Mouse (Mus musculus) G1E (cell line): ENCODE results near the gene Fxyd3. TPM values are rescaled to one million over a fixed set of nuclear protein-coding genes. Genes with fewer than 3 reads are reported as not detected.

Experiments
- ATAC-seq: 2 replicates; pipeline ENCODE4 v1.8.0; 2016; ENCODE audit warnings: mild to moderate bottlenecking; ENCODE audit not compliant: insufficient number of reproducible peaks, poor library complexity, low FRiP score, severe bottlenecking; ENCODE audit errors: extremely low read depth
- DNase-seq: peaks from one replicate; pipeline ENCODE4 v3.0.0; 2012; ENCODE audit warnings: low spot score
- H3K27me3 ChIP-seq: 2 replicates; pipeline ENCODE4 v1.6.1; 2012; ENCODE audit warnings: mild to moderate bottlenecking, low read length, inconsistent platforms; ENCODE audit not compliant: insufficient read depth
- H3K36me3 ChIP-seq: replicated peaks from 2 replicates; pipeline ENCODE3; 2012; ENCODE audit warnings: mild to moderate bottlenecking, inconsistent platforms
- H3K4me1 ChIP-seq: 2 replicates; pipeline ENCODE4 v1.6.1; 2012; ENCODE audit warnings: low read depth, low read length, inconsistent platforms, mixed read lengths; ENCODE audit not compliant: insufficient read depth
- H3K4me3 ChIP-seq: 2 replicates; pipeline ENCODE4 v1.5.1; 2012; ENCODE audit warnings: low read depth, mild to moderate bottlenecking, inconsistent platforms, low read length, moderate library complexity, mixed read lengths
- H3K9me3 ChIP-seq: replicated peaks from 2 replicates; pipeline ENCODE4 v1.6.1; 2012; ENCODE audit warnings: inconsistent platforms
- CTCF ChIP-seq: IDR thresholded peaks from 2 replicates; pipeline ENCODE4 v1.5.1; 2012; ENCODE audit warnings: low read depth, low read length, inconsistent platforms, mixed read lengths
- GATA1 ChIP-seq: IDR thresholded peaks from 2 replicates; pipeline ENCODE4 v1.6.1; 2012; ENCODE audit warnings: borderline replicate concordance, low read length, inconsistent platforms, mixed read lengths
- GATA2 ChIP-seq: IDR thresholded peaks from 2 replicates; pipeline ENCODE4 v1.6.1; 2012; ENCODE audit warnings: low read depth, low read length, inconsistent platforms, borderline replicate concordance
- POLR2AphosphoS5 ChIP-seq: IDR thresholded peaks from 2 replicates; pipeline ENCODE4 v1.6.1; 2012; ENCODE audit warnings: low read depth, low read length, inconsistent platforms; ENCODE audit not compliant: insufficient replicate concordance
- TAL1 ChIP-seq: conservative IDR thresholded peaks from 2 replicates; pipeline ENCODE4 v1.6.1; 2012; ENCODE audit warnings: low read depth, low read length, inconsistent platforms, mixed read lengths
- polyA plus RNA-seq: library from polyadenylated mRNA; stranded (reverse); fragments of >175 nt; gene quantifications from 2 replicates; pipeline ENCODE4 v1.2.3, GENCODE M21; 2012
- total RNA-seq, 2 experiments: library from RNA; stranded (forward) in 1 of 2; stranded (reverse) in 1 of 2; fragments of 200-1000 nt in 1 of 2; fragments of >200 nt in 1 of 2; fragmentation: Nextera tagmentation in 1 of 2; gene quantifications; 2 replicates each; pipeline ENCODE4 v1.2.3; 2014 to 2017

Fxyd3 gene
- total and polyA plus RNA-seq, 3 experiments = 0.16 TPM; not detected in 2

DNA sequence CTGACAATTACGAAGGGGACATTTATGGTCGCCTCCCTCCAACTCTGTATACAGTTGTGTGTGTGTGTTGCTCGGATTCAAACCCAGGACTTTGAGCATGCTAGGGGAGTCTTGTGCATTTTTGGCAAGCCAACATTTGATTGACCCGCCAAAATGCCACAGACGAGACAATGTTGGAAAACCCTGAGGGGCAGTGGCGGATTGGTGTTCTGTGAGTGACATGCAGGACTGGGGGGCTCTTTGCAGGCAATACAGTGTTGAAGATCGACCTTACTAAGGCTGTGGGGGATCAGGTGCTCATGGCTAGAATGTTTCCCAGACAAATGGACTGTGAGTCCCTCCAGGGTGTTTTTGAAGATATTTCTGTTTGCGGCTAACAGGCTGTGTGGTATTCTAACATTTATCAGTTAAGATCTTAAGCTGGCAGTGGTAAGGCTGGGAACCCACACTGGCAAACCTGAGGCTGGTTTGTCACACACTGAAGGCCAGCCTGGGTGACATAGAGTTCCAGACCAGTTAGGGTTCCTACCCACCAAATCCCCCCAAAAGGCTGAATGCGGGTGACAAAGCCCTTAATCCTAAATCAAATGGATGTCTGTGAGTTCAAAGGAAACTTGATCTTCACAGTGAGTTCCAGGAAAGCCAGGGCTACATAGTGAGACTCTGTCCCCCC lies 20.5 kb upstream of the Fxyd3 start:
- no peaks in the 10 kb centered on the region for H3K4me1 ChIP-seq
- no peaks in the 10 kb centered on the region for H3K27me3 ChIP-seq
- no peak overlapping the region for H3K4me3 ChIP-seq
- no peak for TF ChIP-seq GATA1
- no peak for TF ChIP-seq CTCF
- TF ChIP-seq GATA2 = no peak
- no peak for TF ChIP-seq POLR2AphosphoS5
- TF ChIP-seq TAL1 = no peak
- peaks cover 21% of the 10 kb centered on the region for H3K9me3 ChIP-seq
- no peaks in the 10 kb centered on the region for H3K36me3 ChIP-seq
- no peak for ATAC-seq
- no peak for DNase-seq

- Histone ChIP-seq H3K36me3 (no peaks in the 10 kb centered on the region), H3K9me3 (peaks cover 21% of the 10 kb centered on the region), H3K27me3 (no peaks in the 10 kb centered on the region), H3K4me3 (no peak overlapping the region), H3K4me1 (no peaks in the 10 kb centered on the region)
- no peak for DNase-seq
- ATAC-seq = no peak
- TF ChIP-seq TAL1 = no peak
- TF ChIP-seq GATA2 = no peak
- no peak for TF ChIP-seq CTCF
- no peak for TF ChIP-seq GATA1
- TF ChIP-seq POLR2AphosphoS5 = no peak
Measured at GRCm38 (mm10) chr7:31094774-31095501, 18.4 kb upstream of the Fxyd3 start.

GRCm38 (mm10) chr7:31089721-31090120 lies 13.2 kb upstream of the Fxyd3 start:
- ATAC-seq = no peak
- DNase-seq = no peak
- Histone ChIP-seq H3K4me3 (no peak overlapping the region), H3K9me3 (peaks cover 18% of the 10 kb centered on the region), H3K4me1 (no peaks in the 10 kb centered on the region), H3K27me3 (no peaks in the 10 kb centered on the region), H3K36me3 (no peaks in the 10 kb centered on the region)
- TF ChIP-seq CTCF (no peak), GATA1 (no peak), TAL1 (no peak), POLR2AphosphoS5 (no peak)

GRCm38 (mm10) chr7:31088206-31088605 lies 11.7 kb upstream of the Fxyd3 start:
- ATAC-seq (no peak), DNase-seq (no peak)
- no peaks in the 10 kb centered on the region for H3K27me3 ChIP-seq
- TF ChIP-seq GATA1 = no peak
- TF ChIP-seq CTCF = no peak
- TF ChIP-seq POLR2AphosphoS5 = no peak
- no peak for TF ChIP-seq TAL1
- no peak for TF ChIP-seq GATA2
- no peaks in the 10 kb centered on the region for H3K4me1 ChIP-seq
- H3K9me3 ChIP-seq = peaks cover 19% of the 10 kb centered on the region
- H3K4me3 ChIP-seq = no peak overlapping the region
- no peaks in the 10 kb centered on the region for H3K36me3 ChIP-seq

- Histone ChIP-seq H3K9me3 (peaks cover 20% of the 10 kb centered on the region), H3K36me3 (no peaks in the 10 kb centered on the region), H3K4me3 (no peak overlapping the region), H3K4me1 (no peaks in the 10 kb centered on the region), H3K27me3 (no peaks in the 10 kb centered on the region; the same call in 1 of the 2 replicates)
- ATAC-seq (no peak), DNase-seq (no peak)
- TF ChIP-seq GATA1 = no peak
Measured at GRCm38 (mm10) chr7:31087262-31087661, 10.8 kb upstream of the Fxyd3 start.

DNA sequence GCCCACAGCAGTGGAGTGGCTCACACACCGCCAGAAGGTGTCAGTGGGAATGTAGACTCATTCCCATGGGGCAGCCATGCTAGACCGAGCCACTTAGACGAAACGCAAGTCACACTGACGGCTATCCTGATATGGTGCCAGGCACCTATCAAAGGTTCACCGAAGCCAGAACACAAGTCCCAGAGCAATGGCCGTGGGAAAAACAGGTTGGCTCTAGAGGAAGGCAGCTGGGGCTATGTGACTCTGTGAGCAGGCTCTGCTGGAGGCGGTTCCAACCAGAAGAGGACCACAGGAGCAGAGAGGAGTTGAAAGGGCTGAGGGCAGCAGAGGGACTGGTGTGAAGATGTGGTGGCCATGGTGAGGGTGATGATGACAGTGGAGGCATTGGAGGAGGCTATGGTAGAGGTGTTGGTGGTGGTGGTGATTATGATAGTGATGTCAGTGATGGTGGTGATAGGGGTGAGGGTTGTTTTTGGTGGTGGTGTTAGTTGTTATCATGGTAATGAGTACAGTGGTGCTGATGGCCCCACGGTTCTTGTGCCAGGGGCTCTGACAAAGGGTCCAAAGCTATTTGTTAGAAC lies 9.8 kb upstream of the Fxyd3 start:
- Histone ChIP-seq H3K36me3 (no peaks in the 10 kb centered on the region), H3K4me1 (no peaks in the 10 kb centered on the region), H3K27me3 (no peaks in the 10 kb centered on the region; the same call in 1 of the 2 replicates), H3K4me3 (no peak overlapping the region), H3K9me3 (peaks cover 20% of the 10 kb centered on the region)
- DNase-seq = no peak
- TF ChIP-seq GATA2 (no peak), GATA1 (no peak), CTCF (no peak), POLR2AphosphoS5 (no peak), TAL1 (no peak)
- ATAC-seq = no peak
